Mouse (Mus musculus) embryonic stem cell, embryonic (primary cell): Measurements from ENCODE around the gene 2010111I01Rik.

ENCODE experiments used
- CTCF ChIA-PET, 4 experiments: fragments of 300-600 bp in 2 of 4; fragments of 350-600 bp in 2 of 4; sonication (Branson Sonifier 250); formaldehyde crosslinking; loops; one replicate each; lab custom pipeline; 2022; ENCODE audit warnings: inconsistent platforms in 2 of 4; lab: Charles Lee
- POLR2A ChIA-PET, 4 experiments: fragments of 300-600 bp in 2 of 4; fragments of 350-600 bp in 2 of 4; sonication (Branson Sonifier 250); formaldehyde crosslinking; loops; one replicate each; lab custom pipeline; 2022; ENCODE audit warnings: antibody characterized with exemption in 4 of 4, inconsistent platforms in 1 of 4; lab: Charles Lee

The 2010111I01Rik gene

DNA sequence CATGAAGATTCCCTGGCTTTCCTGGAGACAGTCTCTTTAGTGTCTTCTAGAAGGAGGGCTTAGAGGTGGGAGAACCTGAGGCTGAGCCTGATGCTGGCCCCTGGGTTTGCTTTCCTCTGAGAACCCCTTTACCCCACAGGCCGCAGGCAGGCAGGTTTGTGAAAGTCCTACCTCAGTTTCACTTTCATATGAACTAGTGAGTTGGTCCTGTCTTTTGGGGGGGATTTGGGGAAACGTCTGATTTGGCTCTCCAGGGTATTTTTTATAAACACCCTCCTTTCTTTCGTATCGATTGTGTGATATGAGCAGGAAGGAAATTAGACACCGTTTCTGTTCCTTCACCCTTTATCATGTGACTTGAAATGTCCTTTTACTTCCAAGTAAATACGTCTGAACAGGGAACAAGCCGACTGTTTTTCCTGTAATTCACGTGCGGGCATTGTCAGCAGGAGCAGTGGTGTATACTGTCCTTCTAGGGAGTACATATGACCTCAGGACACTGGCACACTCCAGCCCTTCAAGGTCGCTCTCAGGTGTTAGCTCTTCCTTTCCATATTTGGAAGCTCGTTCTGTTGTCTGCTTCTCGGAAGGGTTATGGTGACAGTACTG lies 281.7 kb downstream of the 2010111I01Rik start:
- ChIA-PET CTCF (no interaction called here), POLR2A (interaction anchor here in 3 of 4 experiments (0.6 to 2.4 kb wide), 8 partner anchors 27 to 187 kb away, joined by 3 to 15 read pairs (median 4); no protein-coding TSS in a partner anchor)

DNA sequence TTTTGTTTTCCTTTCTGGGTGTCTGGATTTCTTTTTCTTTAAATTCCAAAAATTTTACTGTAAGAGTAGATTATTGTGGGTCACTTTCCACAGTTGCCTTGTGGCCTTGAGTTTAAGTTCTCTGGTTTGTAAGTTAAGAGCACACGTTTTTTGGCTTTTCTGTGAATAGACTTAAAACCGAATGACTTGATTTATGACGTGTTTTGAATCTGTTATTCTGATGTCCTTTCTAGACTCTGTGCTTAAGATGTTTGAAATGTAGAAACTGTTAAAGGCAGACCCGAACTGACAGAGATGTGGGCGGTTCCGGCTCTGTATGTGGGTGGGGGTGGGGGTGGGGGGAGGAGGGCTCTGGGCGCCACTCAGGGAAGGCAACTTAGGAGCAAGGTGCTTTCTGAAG lies 282.3 kb downstream of the 2010111I01Rik start:
- ChIA-PET CTCF (no interaction called here), POLR2A (interaction anchor here in 2 of 4 experiments (0.6 to 2.4 kb wide), 6 partner anchors 12 to 187 kb away, joined by 3 to 15 read pairs (median 4); no protein-coding TSS in a partner anchor)

DNA sequence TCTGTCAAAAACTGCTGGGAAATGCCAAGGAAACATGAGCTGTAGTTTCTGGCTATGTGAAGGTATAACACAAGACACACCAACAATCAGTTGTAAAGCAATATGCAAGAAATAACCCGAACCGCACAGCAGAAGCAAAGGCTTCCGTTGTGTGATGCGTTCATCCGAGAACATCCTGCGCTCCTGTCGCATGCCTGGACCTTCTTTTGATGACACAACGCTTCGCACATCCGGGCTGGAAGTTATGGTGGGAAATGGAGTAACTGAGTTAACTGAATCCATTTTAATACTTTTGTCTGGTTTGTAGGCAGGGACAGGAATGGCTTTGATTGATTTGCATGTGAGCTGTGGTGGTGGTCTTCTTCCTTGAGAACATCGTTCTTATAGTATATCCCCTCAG lies 282.9 kb downstream of the 2010111I01Rik start:
- POLR2A ChIA-PET, result interaction anchor here in 2 of 4 experiments (0.7 to 2.4 kb wide), 3 partner anchors 12 to 26 kb away, joined by 3 to 15 read pairs (median 6); no protein-coding TSS in a partner anchor

DNA sequence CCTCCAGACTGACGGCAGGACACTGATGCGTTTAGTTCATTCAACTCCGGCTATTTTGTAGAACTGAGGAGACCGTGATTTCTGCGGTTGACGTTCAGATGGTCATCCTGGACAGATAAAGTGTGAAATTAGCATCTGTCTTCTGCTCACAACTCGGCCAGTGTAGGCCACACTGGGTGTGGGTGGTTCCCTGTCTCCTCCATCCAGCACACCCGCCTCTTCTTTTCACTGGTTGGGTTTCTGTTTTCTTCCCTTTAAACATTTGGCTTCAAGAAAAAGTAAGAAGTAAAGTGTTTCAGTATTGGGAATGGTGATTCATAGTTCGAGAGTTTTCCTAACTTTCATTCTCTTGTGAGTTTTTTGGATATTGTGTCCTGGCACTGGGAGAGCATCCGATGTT lies 283.6 kb downstream of the 2010111I01Rik start:
- POLR2A ChIA-PET, result interaction anchor here in 2 of 4 experiments (0.6 to 1.8 kb wide), 2 partner anchors 25 to 31 kb away, joined by 3 to 6 read pairs; no protein-coding TSS in a partner anchor
- CTCF ChIA-PET, result no interaction called here

More for the DNA sequence above, 282.9 kb downstream of the 2010111I01Rik start:
- CTCF ChIA-PET, result no interaction called here

DNA sequence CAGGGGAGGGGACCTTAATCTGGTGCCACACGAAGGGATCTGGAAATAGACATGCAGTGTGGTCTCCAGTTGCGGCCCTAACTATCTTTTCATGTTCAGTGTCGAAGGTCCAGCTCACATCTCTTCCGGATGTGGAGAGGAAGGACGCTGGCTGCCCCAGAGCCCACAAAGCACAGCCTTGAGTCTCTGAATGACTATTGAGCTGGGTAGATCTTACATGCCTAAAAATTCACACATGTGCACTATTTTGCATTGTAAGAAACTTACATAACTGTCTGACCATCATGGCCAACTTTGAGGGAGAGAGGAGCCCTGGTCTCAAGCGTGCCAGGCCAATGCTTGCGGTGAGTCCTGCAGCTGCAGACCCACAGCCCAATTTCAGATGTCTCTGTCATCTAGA lies 284.5 kb downstream of the 2010111I01Rik start:
- CTCF ChIA-PET, result no interaction called here
- POLR2A ChIA-PET, result interaction anchor here in 3 of 4 experiments (0.9 to 2.7 kb wide), 4 partner anchors 8 to 24 kb away, joined by 3 to 13 read pairs (median 5); no protein-coding TSS in a partner anchor

DNA sequence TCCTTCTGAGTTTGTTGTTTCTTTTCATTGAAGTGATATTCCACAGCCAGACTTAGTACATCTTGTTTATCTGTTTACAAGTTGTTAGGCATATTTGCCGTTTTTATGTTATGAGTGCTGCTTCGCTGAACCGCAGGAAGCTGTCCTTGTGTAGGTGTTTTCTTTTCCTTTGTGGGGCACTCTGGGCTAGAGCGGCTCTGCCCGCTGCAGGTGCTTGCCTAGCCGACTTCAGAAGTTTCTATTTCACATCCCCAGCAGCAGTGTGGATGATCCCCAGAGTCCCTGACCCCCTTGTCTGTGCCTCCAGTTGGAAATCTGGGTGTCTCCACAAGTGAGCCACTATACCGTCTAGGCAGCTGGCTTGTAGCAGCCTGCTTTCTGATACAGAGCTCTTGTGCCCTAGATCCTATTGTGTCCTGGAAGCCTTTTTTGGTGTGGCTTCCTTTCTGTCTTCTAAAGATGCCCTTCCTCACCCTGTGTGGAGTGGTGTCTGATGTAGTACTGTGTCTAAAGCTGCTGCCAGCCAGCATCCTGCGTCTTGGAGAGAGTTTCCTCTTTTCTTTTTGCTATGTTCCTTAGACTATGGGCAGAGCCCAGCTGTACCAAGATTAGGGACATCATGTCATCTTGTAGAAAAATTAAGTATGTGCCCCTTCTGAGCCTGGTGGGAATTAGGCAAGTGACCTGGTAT lies 285.2 kb downstream of the 2010111I01Rik start:
- ChIA-PET CTCF (no interaction called here), POLR2A (interaction anchor here in 3 of 4 experiments (0.7 to 2.7 kb wide), 8 partner anchors 9 to 45 kb away, joined by 3 to 13 read pairs (median 3); no protein-coding TSS in a partner anchor)

DNA sequence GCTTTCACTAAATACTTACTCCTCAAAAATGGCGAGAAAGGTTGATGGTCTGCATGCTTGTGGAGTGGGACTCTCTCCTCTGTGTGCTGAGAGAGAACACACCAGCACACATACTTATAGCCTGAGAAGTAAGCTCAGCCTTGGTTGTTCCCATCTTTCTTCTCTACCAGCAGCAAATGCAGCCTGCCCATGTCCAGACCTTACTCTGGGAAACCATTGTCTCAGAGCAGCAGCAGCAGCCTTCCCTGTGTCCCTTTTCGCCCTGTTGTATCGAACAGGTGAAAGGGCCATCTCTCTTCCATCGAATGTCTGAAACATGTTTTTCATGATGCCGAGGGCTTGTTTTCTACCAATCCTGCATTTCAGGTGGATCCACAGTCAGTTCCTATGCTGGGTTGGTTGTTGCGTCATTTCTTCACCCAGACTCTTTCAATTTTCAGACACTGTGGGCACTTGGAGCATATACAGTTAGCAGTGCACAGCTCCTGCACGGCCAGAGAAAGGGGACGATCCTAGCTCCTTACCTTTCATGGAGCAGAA lies 285.8 kb downstream of the 2010111I01Rik start:
- ChIA-PET POLR2A (interaction anchor here in 2 of 4 experiments (0.6 to 2.7 kb wide), 11 partner anchors 8 to 44 kb away, joined by 3 to 13 read pairs (median 4); no protein-coding TSS in a partner anchor), CTCF (no interaction called here)

DNA sequence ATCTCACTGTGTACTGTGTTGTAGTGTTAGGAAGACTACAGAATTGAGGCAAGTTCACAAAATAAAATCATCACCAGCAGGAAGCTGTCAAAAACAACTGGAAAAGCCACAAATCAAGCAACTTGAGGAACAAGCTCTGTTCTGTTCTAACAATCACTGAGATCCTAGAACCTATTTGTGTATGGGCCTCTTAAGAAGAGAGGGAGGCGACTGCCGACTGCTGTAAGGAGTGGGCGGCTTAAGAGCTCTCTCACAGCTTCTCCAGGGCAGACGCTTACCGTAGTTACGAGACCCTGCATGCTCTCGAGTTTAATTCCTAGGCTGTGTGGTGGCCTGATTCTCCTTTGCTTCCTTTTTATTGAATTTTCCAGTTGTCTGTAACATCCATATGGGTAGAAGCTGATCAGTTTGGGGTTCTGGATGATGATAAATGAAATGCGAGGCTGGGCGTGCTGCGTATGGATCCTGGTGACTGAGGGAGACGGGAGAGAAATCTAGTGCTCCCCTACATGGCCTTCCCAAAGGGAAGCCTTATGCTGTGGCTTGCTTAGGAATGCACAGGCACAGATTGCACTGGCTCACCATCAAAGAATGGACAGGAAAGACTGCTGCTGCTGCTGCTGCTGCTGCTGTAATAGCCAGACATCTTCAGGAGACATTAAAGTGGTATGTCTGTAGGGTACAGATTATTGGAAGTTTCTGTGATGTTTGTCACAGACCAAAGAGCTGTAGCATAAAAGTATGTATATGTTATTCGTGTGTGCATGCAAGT lies 286.6 kb downstream of the 2010111I01Rik start:
- ChIA-PET CTCF (no interaction called here), POLR2A (interaction anchor here in 3 of 4 experiments (0.7 to 2.7 kb wide), 10 partner anchors 9 to 70 kb away, joined by 3 to 13 read pairs (median 4); no protein-coding TSS in a partner anchor)

DNA sequence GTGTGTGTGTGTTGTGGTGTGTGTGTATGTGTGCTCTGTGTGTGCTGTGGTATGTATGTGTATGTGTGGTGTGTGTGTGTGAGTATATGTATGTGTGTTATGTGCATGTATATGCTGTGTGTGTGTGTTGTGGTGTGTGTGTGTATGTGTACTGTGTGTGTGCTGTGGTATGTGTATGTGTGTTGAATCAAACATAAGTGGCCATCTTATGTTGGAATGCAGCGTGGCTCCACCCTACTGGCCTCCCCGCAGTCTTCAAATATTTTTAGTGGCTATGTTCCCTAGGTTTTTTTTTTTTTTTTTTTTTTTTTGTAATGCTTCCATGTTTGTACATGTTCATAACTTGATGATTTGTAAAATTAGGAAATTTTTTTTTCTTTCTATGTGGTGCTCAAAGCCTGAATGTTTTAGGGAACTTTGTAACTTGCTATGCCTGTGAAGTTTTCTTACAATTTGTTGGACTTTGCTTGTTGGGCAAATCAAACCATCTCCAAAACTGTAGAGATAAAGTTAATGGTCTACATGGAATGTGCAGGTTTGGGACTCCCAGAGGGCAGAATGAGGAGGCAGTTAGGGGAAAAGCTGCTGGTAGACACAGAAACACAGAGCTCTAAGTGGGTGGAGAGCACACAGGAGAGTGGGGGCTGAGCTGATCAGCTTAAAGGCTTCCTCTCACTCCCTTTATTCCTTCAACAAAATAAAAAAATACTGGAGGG lies 287.8 kb downstream of the 2010111I01Rik start:
- POLR2A ChIA-PET, result interaction anchor here in 1 of 4 experiments (0.7 to 2.5 kb wide), 2 partner anchors 21 to 60 kb away, joined by 3 to 11 read pairs; no protein-coding TSS in a partner anchor

DNA sequence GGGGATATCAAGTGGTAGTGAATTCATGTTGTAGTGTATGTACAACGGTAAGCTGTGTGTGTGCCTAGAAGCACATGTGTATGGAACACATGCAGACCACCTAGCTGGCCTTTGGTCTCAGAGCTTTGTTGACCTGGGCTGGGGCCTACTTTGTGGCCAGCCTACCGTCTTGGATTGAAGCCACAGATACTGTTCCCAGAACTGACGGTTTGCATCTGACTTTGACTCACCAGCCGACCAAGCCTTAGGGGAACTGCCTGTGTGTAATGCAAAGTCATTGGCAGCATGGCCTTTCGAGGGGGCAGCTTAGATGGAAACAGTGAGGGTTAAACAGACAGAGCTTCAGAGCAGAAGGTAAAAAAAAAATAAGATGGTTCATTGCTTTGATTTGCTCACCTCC lies 288.5 kb downstream of the 2010111I01Rik start:
- POLR2A ChIA-PET, result interaction anchor here in 2 of 4 experiments (0.6 to 2.5 kb wide), 6 partner anchors 14 to 61 kb away, joined by 3 to 11 read pairs (median 4); no protein-coding TSS in a partner anchor
- CTCF ChIA-PET, result interaction anchor here in 1 of 4 experiments (0.6 kb wide), 1 partner anchor 17 kb away, joined by 3 read pairs; no protein-coding TSS in a partner anchor

More for the DNA sequence above, 287.8 kb downstream of the 2010111I01Rik start:
- CTCF ChIA-PET, result no interaction called here

DNA sequence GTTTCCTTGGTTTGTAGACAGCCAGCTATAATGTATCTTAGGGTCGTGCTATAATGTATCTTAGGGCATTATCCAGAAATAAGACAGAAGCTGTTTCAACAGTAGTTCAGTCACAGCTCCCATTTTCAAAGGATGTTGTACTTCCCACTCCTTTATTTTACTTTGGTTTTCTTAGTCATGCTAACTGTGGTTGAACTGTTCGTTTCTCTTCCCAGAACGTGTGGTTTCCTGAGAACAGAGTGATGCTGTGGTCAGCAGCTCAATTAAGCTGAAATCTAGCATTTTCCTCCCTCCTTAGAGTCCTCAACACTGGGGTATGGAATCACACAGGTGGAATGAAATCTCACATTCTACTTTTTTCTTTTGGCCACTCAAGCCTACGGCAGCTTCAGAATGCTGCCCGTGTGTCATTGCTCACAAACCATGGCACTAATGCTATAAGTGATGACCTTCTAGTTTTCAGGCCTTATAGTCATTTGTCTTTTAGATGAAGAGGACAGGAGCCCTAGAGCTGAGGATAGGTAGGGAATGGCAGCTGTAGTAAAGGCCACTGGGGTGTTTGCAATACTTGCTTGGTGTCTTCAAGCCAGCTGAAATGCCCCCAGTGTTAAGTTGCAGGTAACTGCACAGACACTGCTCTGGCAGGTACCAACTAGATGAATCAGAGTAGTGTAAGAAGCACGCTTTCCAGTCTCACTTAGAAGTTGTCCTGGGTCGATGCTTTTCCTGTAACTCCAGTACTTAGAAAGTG lies 289.4 kb downstream of the 2010111I01Rik start:
- POLR2A ChIA-PET, result interaction anchor here in 2 of 4 experiments (0.6 to 2.5 kb wide), 7 partner anchors 13 to 60 kb away, joined by 3 to 11 read pairs (median 4); no protein-coding TSS in a partner anchor
- CTCF ChIA-PET, result no interaction called here

DNA sequence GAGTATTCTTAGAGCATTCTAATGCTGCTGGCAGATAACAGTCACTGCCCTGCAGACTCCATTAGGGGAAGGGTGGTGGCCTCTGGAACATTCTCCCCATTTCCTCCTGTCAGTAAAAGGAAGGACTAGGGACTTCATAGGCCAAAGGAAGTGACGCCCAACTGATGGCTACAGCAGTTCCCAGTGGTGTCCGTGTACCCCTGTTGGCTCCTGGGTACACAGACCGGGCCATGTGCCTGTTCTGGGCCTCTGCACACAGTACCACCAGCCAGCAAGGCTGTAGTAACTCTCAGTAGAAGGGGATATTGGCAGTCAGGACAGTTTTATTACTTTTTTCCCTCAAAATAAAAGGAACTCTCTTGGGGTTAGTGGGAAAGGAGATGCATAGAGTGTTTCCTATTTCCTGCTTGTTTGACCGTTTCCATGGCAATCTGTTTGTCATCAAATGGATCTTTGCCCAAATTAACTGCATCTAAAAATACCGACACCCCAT lies 290.9 kb downstream of the 2010111I01Rik start:
- POLR2A ChIA-PET, result interaction anchor here in 2 of 4 experiments (0.6 to 0.9 kb wide), 2 partner anchors 13 to 15 kb away, joined by 3 read pairs; no protein-coding TSS in a partner anchor
- CTCF ChIA-PET, result no interaction called here

DNA sequence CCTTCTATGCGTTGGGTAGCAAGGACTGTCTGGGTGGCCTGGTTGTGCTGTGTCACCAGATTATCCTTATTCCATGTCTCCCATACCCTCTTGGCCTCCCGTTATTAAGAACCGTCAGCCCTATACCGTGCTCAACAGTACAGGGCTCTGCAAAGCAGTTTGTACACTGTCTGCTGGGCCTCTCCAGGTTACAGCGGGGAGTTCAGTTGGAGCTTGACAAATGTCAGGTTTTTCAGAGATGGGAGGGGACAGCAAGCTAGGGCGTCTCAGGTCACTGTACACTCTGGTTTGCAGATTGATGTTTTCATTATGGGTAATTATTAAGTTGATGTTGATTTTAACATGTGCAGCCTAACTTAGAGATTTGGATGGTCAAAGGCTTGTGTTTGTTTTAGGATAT lies 291.5 kb downstream of the 2010111I01Rik start:
- ChIA-PET CTCF (no interaction called here), POLR2A (interaction anchor here in 2 of 4 experiments (0.6 to 8.4 kb wide), 2 partner anchors 16 kb away, joined by 3 to 57 read pairs; no protein-coding TSS in a partner anchor)

DNA sequence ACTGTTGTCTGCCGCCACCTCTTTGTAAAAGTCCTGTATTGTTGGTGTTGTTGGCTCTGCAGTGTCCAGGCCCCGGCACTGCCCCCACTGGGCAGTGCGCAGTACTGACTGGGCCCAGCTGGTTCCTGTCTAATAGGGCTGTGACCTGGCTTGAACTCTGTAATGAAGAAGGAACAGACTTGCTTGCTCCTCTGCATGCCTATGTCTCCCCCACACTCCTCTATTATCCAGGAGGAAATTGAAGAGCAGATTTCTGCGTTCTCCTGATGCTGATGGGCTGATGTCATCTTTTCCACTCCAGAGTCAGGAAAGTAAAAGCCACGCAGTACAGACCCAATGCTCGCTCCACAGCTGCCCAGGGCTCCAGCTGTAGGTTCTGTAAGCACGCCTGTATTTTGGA lies 292.1 kb downstream of the 2010111I01Rik start:
- ChIA-PET POLR2A (interaction anchor here in 2 of 4 experiments (6.1 to 8.4 kb wide), 2 partner anchors 15 to 16 kb away, joined by 51 to 57 read pairs; no protein-coding TSS in a partner anchor), CTCF (interaction anchor here in 1 of 4 experiments (0.8 kb wide), 1 partner anchor 10 kb away, joined by 3 read pairs; no protein-coding TSS in a partner anchor)

DNA sequence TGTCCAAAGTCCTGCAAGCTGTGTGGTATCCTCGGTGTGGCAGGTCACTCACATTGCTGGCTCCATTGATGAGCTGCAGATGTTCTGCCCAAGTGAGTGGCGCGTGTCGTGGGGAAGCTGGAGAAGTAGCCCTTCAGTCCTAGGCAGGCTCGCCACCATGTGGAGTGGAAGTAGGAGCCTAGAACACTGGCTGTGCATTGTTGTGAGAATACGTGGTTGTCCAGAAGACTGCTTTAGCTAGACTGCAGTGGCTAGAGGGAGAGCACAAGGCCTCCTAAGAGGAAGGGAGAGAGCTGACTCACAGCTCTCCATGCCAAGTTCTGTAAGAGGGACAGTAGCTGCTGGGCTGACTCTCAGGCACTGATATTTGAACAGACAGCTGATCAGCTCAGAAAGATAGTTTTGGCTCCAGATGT lies 293.5 kb downstream of the 2010111I01Rik start:
- ChIA-PET CTCF (interaction anchor here in 1 of 4 experiments (1.8 kb wide), 1 partner anchor 11 kb away, joined by 5 read pairs; no protein-coding TSS in a partner anchor), POLR2A (interaction anchor here in 2 of 4 experiments (1.0 to 8.4 kb wide), 3 partner anchors 10 to 15 kb away, joined by 3 to 57 read pairs (median 51); no protein-coding TSS in a partner anchor)

DNA sequence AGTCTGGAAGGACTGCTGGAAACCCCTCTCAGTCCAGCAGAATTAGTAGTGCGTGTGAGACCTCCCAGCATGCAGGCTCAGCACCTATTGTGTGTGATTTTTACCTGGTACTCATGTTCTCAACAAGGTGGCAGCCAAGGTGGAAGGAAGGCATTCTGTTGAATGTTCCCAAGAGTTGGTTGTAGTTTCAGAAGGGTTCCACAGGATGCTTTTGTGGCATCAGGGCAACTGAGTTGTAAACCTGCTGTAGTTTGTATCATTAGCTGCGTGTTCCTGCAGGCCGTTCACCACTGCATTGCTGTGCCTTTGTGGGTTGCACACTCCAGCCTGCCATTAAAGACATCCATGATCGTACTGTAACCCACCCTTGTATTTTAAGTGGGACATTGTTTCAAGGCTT lies 294.0 kb downstream of the 2010111I01Rik start:
- POLR2A ChIA-PET, result interaction anchor here in 2 of 4 experiments (0.6 to 8.4 kb wide), 5 partner anchors 10 to 741 kb away, joined by 3 to 57 read pairs (median 4); no protein-coding TSS in a partner anchor

More for the DNA sequence above, 294.0 kb downstream of the 2010111I01Rik start:
- CTCF ChIA-PET, result interaction anchor here in 1 of 4 experiments (1.8 kb wide), 1 partner anchor 10 kb away, joined by 5 read pairs; no protein-coding TSS in a partner anchor
